Mouse (Mus musculus): Measurements from ENCODE around the gene Znrd1. TPM values are rescaled to one million over a fixed set of nuclear protein-coding genes. Genes with fewer than 3 reads are reported as not detected.

Znrd1 gene
- total and polyA plus RNA-seq, 3 experiments = 6.8 to 154 (median 127) TPM

DNA sequence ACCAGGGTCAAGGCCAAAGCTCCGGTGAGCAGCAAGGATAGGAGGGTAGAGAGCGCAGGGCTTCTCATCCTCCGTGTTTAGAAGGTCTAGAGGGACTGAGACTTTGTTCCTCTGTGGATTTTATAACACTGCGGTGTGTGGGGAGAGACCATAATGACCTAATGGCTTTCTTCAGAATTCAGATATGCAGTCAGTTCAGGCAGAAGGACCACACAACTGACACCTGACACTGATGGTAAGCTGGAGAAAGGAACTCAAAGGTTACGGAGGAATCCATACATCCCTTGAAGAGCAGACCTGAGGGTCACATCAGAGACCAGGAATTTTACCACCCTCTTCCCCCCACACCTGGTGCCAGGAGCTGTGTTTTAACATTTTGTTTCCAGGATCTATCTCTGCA lies 31.1 kb upstream of the Znrd1 start, which contains the start of gene H2-M5:
TSS of gene H2-M5 (minus strand) at position 101 of the 400 bp plus-strand sequence.
- peaks cover 7% of the 10 kb centered on the region for H3K27me3 ChIP-seq (ENCODE audit: insufficient read depth, low read length)
- no peaks in the 10 kb centered on the region for H3K36me3 ChIP-seq (replicated peaks)
- DNase-seq (ENCODE audit: low spot score) (no peak), ATAC-seq (ENCODE audit: extremely low read depth, insufficient number of reproducible peaks, low FRiP score, poor library complexity, severe bottlenecking) (no peak)
- H3K4me3 ChIP-seq (ENCODE audit: low read depth, low read length) = no peak within 1 kb of the TSS
- no peaks in the 10 kb centered on the region for H3K9me3 ChIP-seq (replicated peaks)
- TF ChIP-seq GATA2 (IDR thresholded peaks at IDR 0.05; ENCODE audit: borderline replicate concordance, low read depth, low read length) (no peak), CTCF (IDR thresholded peaks at IDR 0.05; ENCODE audit: low read depth, low read length) (no peak), GATA1 (IDR thresholded peaks at IDR 0.05; ENCODE audit: borderline replicate concordance, low read length) (no peak), POLR2AphosphoS5 (IDR thresholded peaks at IDR 0.05; ENCODE audit: insufficient replicate concordance, low read depth, low read length) (no peak), TAL1 (conservative IDR thresholded peaks at IDR 0.05; ENCODE audit: low read depth, low read length) (no peak)
- no peaks in the 10 kb centered on the region; the same call in 1 of the 2 replicates for H3K4me1 ChIP-seq (ENCODE audit: insufficient read depth, low read depth, low read length)

DNA sequence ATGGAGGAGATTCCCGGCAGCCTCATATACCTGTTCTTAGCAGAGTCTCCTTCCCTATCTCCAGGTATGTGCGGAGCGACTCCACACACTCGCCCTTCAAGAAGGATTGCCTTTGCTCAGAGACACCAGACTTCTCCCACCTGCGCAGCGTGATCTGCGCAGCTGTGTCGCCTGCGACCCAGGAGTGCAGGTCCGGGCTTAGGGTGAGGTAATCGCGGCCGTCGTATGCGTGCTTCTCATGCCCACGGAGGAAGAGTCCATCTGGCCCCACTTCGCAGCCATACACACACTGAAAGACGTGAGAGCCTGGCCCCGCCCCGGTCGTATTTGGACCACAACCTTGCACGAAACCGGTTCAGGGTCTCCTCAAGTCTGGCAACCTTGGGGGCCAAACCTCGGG lies 30.1 kb upstream of the Znrd1 start:
- H3K4me3 ChIP-seq (ENCODE audit: low read depth, low read length) = no peak overlapping the region
- TF ChIP-seq TAL1 (conservative IDR thresholded peaks at IDR 0.05; ENCODE audit: low read depth, low read length) = no peak
- TF ChIP-seq CTCF (IDR thresholded peaks at IDR 0.05; ENCODE audit: low read depth, low read length) = no peak
- no peak for TF ChIP-seq POLR2AphosphoS5 (IDR thresholded peaks at IDR 0.05; ENCODE audit: insufficient replicate concordance, low read depth, low read length)
- no peak for TF ChIP-seq GATA2 (IDR thresholded peaks at IDR 0.05; ENCODE audit: borderline replicate concordance, low read depth, low read length)
- TF ChIP-seq GATA1 (IDR thresholded peaks at IDR 0.05; ENCODE audit: borderline replicate concordance, low read length) = no peak
- no peaks in the 10 kb centered on the region; the same call in 1 of the 2 replicates for H3K4me1 ChIP-seq (ENCODE audit: insufficient read depth, low read depth, low read length)
- DNase-seq (ENCODE audit: low spot score) (no peak), ATAC-seq (ENCODE audit: extremely low read depth, insufficient number of reproducible peaks, low FRiP score, poor library complexity, severe bottlenecking) (no peak)
- H3K36me3 ChIP-seq (replicated peaks) = no peaks in the 10 kb centered on the region
- H3K27me3 ChIP-seq (ENCODE audit: insufficient read depth, low read length) = peaks cover 7% of the 10 kb centered on the region
- H3K9me3 ChIP-seq (replicated peaks) = no peaks in the 10 kb centered on the region

DNA sequence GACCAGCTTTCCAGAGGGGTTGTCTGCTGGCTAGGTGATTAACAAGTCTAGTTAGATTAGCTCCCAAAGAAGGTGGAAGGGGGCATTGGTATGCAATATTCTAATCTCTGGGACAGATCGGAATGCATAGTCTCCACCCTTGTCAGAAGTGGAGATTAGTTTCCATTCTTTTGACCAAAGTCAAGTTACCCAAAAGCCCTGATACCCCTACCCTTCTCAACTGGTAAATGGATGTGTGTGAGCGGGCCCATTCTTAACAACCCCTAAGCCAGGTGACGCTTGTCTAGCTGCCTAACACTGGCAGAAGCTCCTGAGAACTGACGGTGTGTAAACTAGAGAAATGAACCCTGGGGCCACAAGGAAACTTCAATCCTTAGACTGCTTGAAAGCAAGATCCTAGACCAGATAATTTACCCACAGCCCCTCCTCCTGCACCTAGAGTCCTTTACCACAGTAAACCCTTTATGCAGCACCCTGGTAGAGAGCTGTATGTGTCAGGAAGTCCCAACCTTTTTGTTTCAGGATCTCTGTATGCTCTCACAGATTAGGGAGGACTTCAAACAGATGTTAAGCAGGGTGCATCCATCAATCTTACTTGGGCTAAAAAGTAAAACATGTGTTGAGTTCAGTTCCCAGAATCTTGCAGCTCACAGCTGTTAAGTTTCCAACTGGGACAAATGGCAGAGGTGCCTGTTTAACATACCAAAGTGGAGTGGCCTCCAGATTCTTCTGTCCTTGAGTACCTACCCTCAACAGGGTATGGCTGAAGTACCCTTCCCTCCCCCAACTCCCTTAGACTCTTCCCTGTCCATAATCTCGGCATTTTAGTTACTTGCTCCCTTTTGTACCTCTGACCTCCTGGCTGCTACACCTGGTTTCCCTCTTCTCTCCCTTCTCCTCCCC lies 24.1 kb upstream of the Znrd1 start:
- no peak for TF ChIP-seq GATA2 (IDR thresholded peaks at IDR 0.05; ENCODE audit: borderline replicate concordance, low read depth, low read length)
- TF ChIP-seq CTCF (IDR thresholded peaks at IDR 0.05; ENCODE audit: low read depth, low read length) = no peak
- 0 out of 2 replicates have a peak, but pooled peaks have one; percentile 45 for ATAC-seq (ENCODE audit: extremely low read depth, insufficient number of reproducible peaks, low FRiP score, poor library complexity, severe bottlenecking)
- no peak for DNase-seq (ENCODE audit: low spot score)
- no peak overlapping the region for H3K4me3 ChIP-seq (ENCODE audit: low read depth, low read length)
- H3K27me3 ChIP-seq (ENCODE audit: insufficient read depth, low read length) = peaks cover 32% of the 10 kb centered on the region
- 0 out of 2 replicates have a peak, but pooled peaks cover 8% of the 10 kb centered on the region for H3K4me1 ChIP-seq (ENCODE audit: insufficient read depth, low read depth, low read length)
- no peaks in the 10 kb centered on the region for H3K36me3 ChIP-seq (replicated peaks)
- H3K9me3 ChIP-seq (replicated peaks) = no peaks in the 10 kb centered on the region

DNA sequence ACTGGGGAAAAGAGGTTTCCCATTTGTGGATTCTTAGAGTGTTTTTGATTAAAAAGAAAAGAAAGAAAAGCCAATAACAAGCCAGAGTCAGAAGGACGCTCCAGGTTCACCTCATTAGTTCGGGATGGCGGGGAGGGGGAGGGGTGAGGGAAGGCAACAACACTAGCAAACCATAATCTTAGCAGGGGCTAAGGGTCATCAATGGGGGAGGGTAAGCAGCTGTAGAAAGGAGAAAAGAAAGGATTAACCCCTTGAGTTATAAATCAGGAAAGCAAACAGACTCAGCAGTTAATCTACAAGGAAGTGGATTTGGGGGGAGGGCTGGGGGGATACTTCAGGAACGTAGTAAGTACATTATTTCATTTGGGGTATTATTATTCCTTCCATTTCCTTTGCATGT lies 23.5 kb upstream of the Znrd1 start:
- Histone ChIP-seq H3K9me3 (replicated peaks) (no peaks in the 10 kb centered on the region), H3K36me3 (replicated peaks) (no peaks in the 10 kb centered on the region), H3K27me3 (ENCODE audit: insufficient read depth, low read length) (peaks cover 34% of the 10 kb centered on the region), H3K4me1 (ENCODE audit: insufficient read depth, low read depth, low read length) (0 out of 2 replicates have a peak, but pooled peaks cover 8% of the 10 kb centered on the region), H3K4me3 (ENCODE audit: low read depth, low read length) (no peak overlapping the region)
- DNase-seq (ENCODE audit: low spot score) (no peak), ATAC-seq (ENCODE audit: extremely low read depth, insufficient number of reproducible peaks, low FRiP score, poor library complexity, severe bottlenecking) (no peak)
- TF ChIP-seq TAL1 (conservative IDR thresholded peaks at IDR 0.05; ENCODE audit: low read depth, low read length) (no peak), CTCF (IDR thresholded peaks at IDR 0.05; ENCODE audit: low read depth, low read length) (no peak), GATA2 (IDR thresholded peaks at IDR 0.05; ENCODE audit: borderline replicate concordance, low read depth, low read length) (no peak), POLR2AphosphoS5 (IDR thresholded peaks at IDR 0.05; ENCODE audit: insufficient replicate concordance, low read depth, low read length) (no peak), GATA1 (IDR thresholded peaks at IDR 0.05; ENCODE audit: borderline replicate concordance, low read length) (no peak)

DNA sequence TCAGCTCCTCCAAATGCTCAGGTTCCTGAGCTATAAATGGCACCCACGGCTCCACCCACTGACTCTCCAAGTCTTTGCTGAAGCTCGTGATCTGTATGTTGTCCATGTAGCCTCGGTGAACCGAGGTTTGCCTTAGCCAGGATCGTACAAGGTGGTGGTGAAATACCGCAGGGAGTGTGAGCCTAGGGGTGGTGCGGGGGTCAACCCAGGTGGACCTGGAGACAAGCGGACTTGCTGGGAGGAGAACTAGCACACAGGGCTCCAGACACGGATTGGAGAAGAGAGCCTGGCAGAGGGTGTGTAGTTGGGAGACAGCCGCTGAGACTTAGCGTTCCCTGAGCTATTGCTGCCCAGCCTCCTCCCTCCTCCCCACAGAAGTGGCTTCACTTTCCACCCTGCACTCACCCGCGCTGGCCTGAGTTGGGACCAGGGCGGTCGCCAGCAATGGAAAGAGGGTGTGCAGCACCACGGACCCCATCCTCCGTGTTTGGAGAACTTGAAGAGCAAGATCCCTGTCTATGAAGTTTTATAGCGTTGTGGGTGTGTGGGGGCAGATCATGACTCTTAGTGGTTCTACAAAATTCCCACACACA lies 23.0 kb upstream of the Znrd1 start, which contains the start of gene 2410137M14Rik:
TSS of gene 2410137M14Rik (minus strand) at position 17 of the 593 bp plus-strand sequence.
- no peak within 1 kb of the TSS for H3K4me3 ChIP-seq (ENCODE audit: low read depth, low read length)
- TF ChIP-seq CTCF (IDR thresholded peaks at IDR 0.05; ENCODE audit: low read depth, low read length) (no peak), TAL1 (conservative IDR thresholded peaks at IDR 0.05; ENCODE audit: low read depth, low read length) (no peak), POLR2AphosphoS5 (IDR thresholded peaks at IDR 0.05; ENCODE audit: insufficient replicate concordance, low read depth, low read length) (no peak), GATA1 (IDR thresholded peaks at IDR 0.05; ENCODE audit: borderline replicate concordance, low read length) (no peak), GATA2 (IDR thresholded peaks at IDR 0.05; ENCODE audit: borderline replicate concordance, low read depth, low read length) (no peak)
- no peaks in the 10 kb centered on the region for H3K9me3 ChIP-seq (replicated peaks)
- DNase-seq (ENCODE audit: low spot score) (no peak), ATAC-seq (ENCODE audit: extremely low read depth, insufficient number of reproducible peaks, low FRiP score, poor library complexity, severe bottlenecking) (no peak)
- peaks cover 32% of the 10 kb centered on the region for H3K27me3 ChIP-seq (ENCODE audit: insufficient read depth, low read length)
- no peaks in the 10 kb centered on the region for H3K36me3 ChIP-seq (replicated peaks)
- 0 out of 2 replicates have a peak, but pooled peaks cover 8% of the 10 kb centered on the region for H3K4me1 ChIP-seq (ENCODE audit: insufficient read depth, low read depth, low read length)

DNA sequence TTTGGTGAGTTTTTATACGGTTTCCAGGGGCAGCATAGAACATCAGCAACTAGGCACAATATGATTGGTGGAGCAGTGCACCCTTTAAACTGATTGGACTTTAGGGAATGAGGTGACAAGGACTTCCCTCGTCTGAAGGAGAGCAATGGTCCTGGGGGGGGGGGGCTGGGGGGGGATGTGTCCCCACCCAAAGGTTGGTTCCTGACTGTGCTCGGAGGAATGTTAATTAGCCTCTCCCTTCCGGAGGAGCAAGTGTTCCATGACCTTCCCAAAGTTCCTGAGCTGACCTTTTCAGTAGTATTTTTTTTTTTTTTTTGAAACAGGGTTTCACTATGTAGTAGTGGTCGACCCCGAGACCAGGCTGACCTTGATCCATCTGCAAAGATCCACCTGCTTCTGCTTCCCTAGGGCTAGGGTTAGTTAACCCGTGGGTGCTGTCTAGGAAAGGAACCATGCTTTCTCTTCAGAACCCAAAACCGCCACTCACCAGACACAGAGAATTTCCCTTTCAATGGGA lies 15.0 kb upstream of the Znrd1 start:
- peaks cover 3% of the 10 kb centered on the region for H3K4me1 ChIP-seq (ENCODE audit: insufficient read depth, low read depth, low read length)
- no peaks in the 10 kb centered on the region for H3K36me3 ChIP-seq (replicated peaks)
- H3K4me3 ChIP-seq (ENCODE audit: low read depth, low read length) = no peak overlapping the region
- peaks cover 21% of the 10 kb centered on the region for H3K27me3 ChIP-seq (ENCODE audit: insufficient read depth, low read length)
- no peak for DNase-seq (ENCODE audit: low spot score)
- no peak for ATAC-seq (ENCODE audit: extremely low read depth, insufficient number of reproducible peaks, low FRiP score, poor library complexity, severe bottlenecking)
- H3K9me3 ChIP-seq (replicated peaks) = no peaks in the 10 kb centered on the region
- no peak for TF ChIP-seq POLR2AphosphoS5 (IDR thresholded peaks at IDR 0.05; ENCODE audit: insufficient replicate concordance, low read depth, low read length)
- no peak for TF ChIP-seq CTCF (IDR thresholded peaks at IDR 0.05; ENCODE audit: low read depth, low read length)
- no peak for TF ChIP-seq GATA1 (IDR thresholded peaks at IDR 0.05; ENCODE audit: borderline replicate concordance, low read length)
- TF ChIP-seq TAL1 (conservative IDR thresholded peaks at IDR 0.05; ENCODE audit: low read depth, low read length) = no peak
